Mouse (Mus musculus): ENCODE results near the gene Olfr543.

GRCm38 (mm10) chr7:102529052-102529451 is 47.6 kb upstream of the Olfr543 start:
- TF ChIP-seq CTCF (IDR thresholded peaks at IDR 0.05; ENCODE audit: control insufficient read depth, insufficient read depth, insufficient replicate concordance, low read depth, low read length) (no peak), POLR2A (IDR thresholded peaks at IDR 0.05; ENCODE audit: control insufficient read depth, low read depth, low read length) (no peak)

Data from testis, adult 2 months (tissue).